Mouse (Mus musculus) heart, postnatal 0 days (tissue): ENCODE results near the gene Cacna1f. TPM values are rescaled to one million over a fixed set of nuclear protein-coding genes. Genes with fewer than 3 reads are reported as not detected.

ENCODE experiments used
- ATAC-seq: fragments of 200-750 bp; cut with Nextera tagmentation; 2 replicates; pipeline ENCODE4 v1.8.0; 2017; ENCODE audit warnings: low read depth, moderate number of reproducible peaks, moderate library complexity; ENCODE audit not compliant: insufficient read depth
- DNase-seq: peaks from one replicate; pipeline ENCODE4 v3.0.0-alpha.2; 2016; ENCODE audit warnings: low spot score
- H3K27ac ChIP-seq: fragments of 300-500 bp; sonication (generic); 2 replicates; pipeline ENCODE4 v1.5.1; 2014; ENCODE audit warnings: low read depth, mild to moderate bottlenecking
- H3K27me3 ChIP-seq: fragments of 300-500 bp; sonication (generic); 2 replicates; pipeline ENCODE4 v1.6.1; 2014; ENCODE audit warnings: low read length, mixed read lengths; ENCODE audit not compliant: control insufficient read depth, insufficient read depth
- H3K36me3 ChIP-seq: fragments of 300-500 bp; sonication (generic); replicated peaks from 2 replicates; pipeline ENCODE4 v1.6.1; 2014; ENCODE audit warnings: low read length, mixed read lengths; ENCODE audit not compliant: control insufficient read depth, insufficient read depth
- H3K4me1 ChIP-seq: fragments of 300-500 bp; sonication (generic); 2 replicates; pipeline ENCODE4 v1.6.1; 2014; ENCODE audit warnings: antibody characterized with exemption; ENCODE audit not compliant: control insufficient read depth, insufficient read depth
- H3K4me2 ChIP-seq: fragments of 300-500 bp; sonication (generic); 2 replicates; pipeline ENCODE4 v1.6.1; 2014; ENCODE audit warnings: low read depth, mild to moderate bottlenecking, low read length, moderate library complexity
- H3K4me3 ChIP-seq: fragments of 300-500 bp; sonication (generic); 2 replicates; pipeline ENCODE4 v1.5.1; 2014; ENCODE audit warnings: low read depth, low read length
- H3K9ac ChIP-seq: fragments of 300-500 bp; sonication (generic); replicated peaks from 2 replicates; pipeline ENCODE4 v1.6.1; 2014; ENCODE audit warnings: low read depth, low read length, mixed read lengths
- H3K9me3 ChIP-seq: fragments of 300-500 bp; sonication (generic); replicated peaks from 2 replicates; pipeline ENCODE4 v1.6.1; 2016; ENCODE audit warnings: low read length; ENCODE audit not compliant: control insufficient read depth
- CTCF ChIP-seq: IDR thresholded peaks from 2 replicates; pipeline ENCODE4 v1.5.1; 2016; ENCODE audit warnings: antibody characterized with exemption, control low read depth, low read depth
- EP300 ChIP-seq: IDR thresholded peaks from 2 replicates; pipeline ENCODE4 v1.6.1; 2016; ENCODE audit warnings: antibody characterized with exemption, low read depth
- WGBS: fragments of 180-500 bp; shearing (Covaris S2); extraction: QIAGEN DNeasy Blood & Tissue Kit; methylation state at CpG from one replicate; pipeline ENCODE4 v1.1.7; 2014; 5-methylcytosine and 5-hydroxymethylcytosine counted together
- polyA plus RNA-seq: library from polyadenylated mRNA; unstranded; fragments of >200 nt; fragmentation: Nextera tagmentation; extraction: Ambion mirVana; gene quantifications from 2 replicates; pipeline ENCODE4 v1.2.1, GENCODE M21; 2015
- total RNA-seq: library from RNA; depleted of rRNA; stranded (reverse); fragments of >200 nt; gene quantifications from 2 replicates; pipeline ENCODE4 v1.2.3, GENCODE M21; 2014; ENCODE audit warnings: low replicate concordance

The Cacna1f gene
- total and polyA plus RNA-seq, 2 experiments from 2014 or later: not detected

- 72% methylated on average over 2 of the region's 2 CpGs for WGBS
- Histone ChIP-seq H3K27me3 (no peaks in the 10 kb centered on the region), H3K36me3 (no peaks in the 10 kb centered on the region), H3K4me1 (no peaks in the 10 kb centered on the region), H3K4me2 (no peak overlapping the region), H3K27ac (no peak overlapping the region), H3K9ac (no peak overlapping the region), H3K4me3 (no peak overlapping the region), H3K9me3 (no peaks in the 10 kb centered on the region)
- DNase-seq: no peak
- TF ChIP-seq CTCF (no peak), EP300 (no peak)
- no peak for ATAC-seq
Observed at GRCm38 (mm10) chrX:7581151-7581550, 25.7 kb upstream of the Cacna1f start.

GRCm38 (mm10) chrX:7583881-7584280 lies 23.0 kb upstream of the Cacna1f start:
- Histone ChIP-seq H3K27ac (no peak overlapping the region), H3K27me3 (no peaks in the 10 kb centered on the region), H3K9me3 (no peaks in the 10 kb centered on the region), H3K36me3 (no peaks in the 10 kb centered on the region), H3K9ac (no peak overlapping the region), H3K4me1 (no peaks in the 10 kb centered on the region), H3K4me3 (no peak overlapping the region), H3K4me2 (no peak overlapping the region)
- no peak for TF ChIP-seq EP300
- no peak for TF ChIP-seq CTCF
- no peak for ATAC-seq
- 88% methylated on average over 11 of the region's 11 CpGs for WGBS
- no peak for DNase-seq

- ATAC-seq (no peak), DNase-seq (no peak)
- TF ChIP-seq CTCF (no peak), EP300 (no peak)
- no peaks in the 10 kb centered on the region for H3K9me3 ChIP-seq
- no peaks in the 10 kb centered on the region for H3K36me3 ChIP-seq
- H3K4me2 ChIP-seq: no peak overlapping the region
- 78% methylated on average over 4 of the region's 5 CpGs for WGBS
- H3K9ac ChIP-seq: no peak overlapping the region
- no peaks in the 10 kb centered on the region for H3K27me3 ChIP-seq
- H3K4me1 ChIP-seq: no peaks in the 10 kb centered on the region
- no peak overlapping the region for H3K27ac ChIP-seq
- H3K4me3 ChIP-seq: no peak overlapping the region
Observed at GRCm38 (mm10) chrX:7586356-7586755, 20.5 kb upstream of the Cacna1f start.

- H3K9me3 ChIP-seq: no peaks in the 10 kb centered on the region
- WGBS: 73% methylated on average over 9 of the region's 9 CpGs
- H3K9ac ChIP-seq: no peak overlapping the region
- DNase-seq (no peak), ATAC-seq (no peak)
- no peak for TF ChIP-seq EP300
- TF ChIP-seq CTCF: no peak
- H3K4me1 ChIP-seq: no peaks in the 10 kb centered on the region
- no peak overlapping the region for H3K4me3 ChIP-seq
- peaks cover 14% of the 10 kb centered on the region for H3K36me3 ChIP-seq
- H3K4me2 ChIP-seq: no peak overlapping the region
- no peak overlapping the region for H3K27ac ChIP-seq
- no peaks in the 10 kb centered on the region for H3K27me3 ChIP-seq
Observed at GRCm38 (mm10) chrX:7595371-7595770, 11.5 kb upstream of the Cacna1f start.

- no peak overlapping the region for H3K9ac ChIP-seq
- no peak for TF ChIP-seq CTCF
- no peak for TF ChIP-seq EP300
- WGBS: 78% methylated on average over 7 of the region's 7 CpGs
- H3K4me3 ChIP-seq: no peak overlapping the region
- ATAC-seq (no peak), DNase-seq (no peak)
- no peaks in the 10 kb centered on the region for H3K4me1 ChIP-seq
- peak overlapping the region; percentile 66; the same call in 1 of the 2 replicates for H3K4me2 ChIP-seq
- H3K27ac ChIP-seq: no peak overlapping the region
- H3K9me3 ChIP-seq: no peaks in the 10 kb centered on the region
- H3K27me3 ChIP-seq: no peaks in the 10 kb centered on the region
- H3K36me3 ChIP-seq: no peaks in the 10 kb centered on the region
Observed at GRCm38 (mm10) chrX:7604004-7604403, 2.9 kb upstream of the Cacna1f start.

GRCm38 (mm10) chrX:7604879-7605574 lies 1.9 kb upstream of the Cacna1f start, which contains the start of gene Ccdc22:
Ccdc22 (minus strand) TSS chrX:7605517.
- Histone ChIP-seq H3K4me2 (peak within 1 kb of the TSS; percentile 66), H3K27ac (no peak within 1 kb of the TSS), H3K27me3 (no peaks in the 10 kb centered on the region), H3K9ac (no peak within 1 kb of the TSS), H3K36me3 (no peaks in the 10 kb centered on the region), H3K4me1 (no peaks in the 10 kb centered on the region), H3K9me3 (no peaks in the 10 kb centered on the region), H3K4me3 (peak within 1 kb of the TSS; percentile 54)
- TF ChIP-seq CTCF (no peak), EP300 (no peak)
- peak; percentile 95 for ATAC-seq
- peak; percentile 85 for DNase-seq
- 16% methylated on average over 28 of the region's 28 CpGs for WGBS
